In genomic region chr15:12550376-12550775, GRCm38 (mm10) we compare ENCODE assay signal across 8 mouse cellular contexts.
DNase-seq lines count a peak whose midpoint lies in the region; ATAC-seq and TF ChIP-seq lines count a peak whose summit lies in the region.

No protein-coding gene starts in this region.

- no peaks in the 10 kb centered on the region for H3K9me3 ChIP-seq in embryonic facial prominence, embryonic 11.5 days (replicated peaks; ENCODE audit: control insufficient read depth, low read length)
- no peaks in the 10 kb centered on the region for H3K9me3 ChIP-seq in intestine, embryonic 14.5 days (ENCODE audit: control insufficient read depth, low read length)
- no peaks in the 10 kb centered on the region for H3K9me3 ChIP-seq in lung, embryonic 15.5 days

- 26% methylated on average over 9 of the region's 9 CpGs for WGBS in embryonic facial prominence, embryonic 11.5 days
- 38% methylated on average over 9 of the region's 9 CpGs for WGBS in intestine, embryonic 14.5 days
- WGBS in lung, embryonic 15.5 days, result 22% methylated on average over 9 of the region's 9 CpGs

- 0 out of 2 replicates have a peak, but pooled peaks cover 2% of the 10 kb centered on the region for H3K4me1 ChIP-seq in embryonic facial prominence, embryonic 11.5 days (ENCODE audit: control insufficient read depth, insufficient read depth, low read length)
- H3K4me1 ChIP-seq in intestine, embryonic 14.5 days (replicated peaks; ENCODE audit: control insufficient read depth, insufficient read depth, low read length), result peaks cover 15% of the 10 kb centered on the region
- H3K4me1 ChIP-seq in lung, embryonic 15.5 days, result peaks cover 27% of the 10 kb centered on the region

- H3K27me3 ChIP-seq in embryonic facial prominence, embryonic 11.5 days (ENCODE audit: control insufficient read depth, insufficient read depth, low read length), result no peaks in the 10 kb centered on the region
- H3K27me3 ChIP-seq in intestine, embryonic 14.5 days (replicated peaks; ENCODE audit: control insufficient read depth, insufficient read depth, low read length), result no peaks in the 10 kb centered on the region
- no peaks in the 10 kb centered on the region for H3K27me3 ChIP-seq in lung, embryonic 15.5 days

- no peak overlapping the region for H3K9ac ChIP-seq in embryonic facial prominence, embryonic 11.5 days (replicated peaks; ENCODE audit: low read length)
- no peak overlapping the region for H3K9ac ChIP-seq in intestine, embryonic 14.5 days (ENCODE audit: low read length)
- H3K9ac ChIP-seq in lung, embryonic 15.5 days, result no peak overlapping the region

- H3K4me3 ChIP-seq in gastrocnemius, adult 2 months, result peak overlapping the region; percentile 77
- H3K4me3 ChIP-seq in embryonic facial prominence, embryonic 11.5 days (ENCODE audit: low read depth, low read length), result no peak overlapping the region
- no peak overlapping the region for H3K4me3 ChIP-seq in intestine, embryonic 14.5 days (ENCODE audit: low read depth, low read length)
- peak overlapping the region; percentile 53 for H3K4me3 ChIP-seq in lung, embryonic 15.5 days

- peak overlapping the region; percentile 96; the same call in 1 of the 2 replicates for H3K4me2 ChIP-seq in embryonic facial prominence, embryonic 11.5 days (ENCODE audit: low read depth, low read length)
- H3K4me2 ChIP-seq in intestine, embryonic 14.5 days (ENCODE audit: low read length), result peak overlapping the region; percentile 70
- H3K4me2 ChIP-seq in lung, embryonic 15.5 days, result peak overlapping the region; percentile 97

- peak; percentile 39 for DNase-seq in gastrocnemius, adult 2 months
- no peak for DNase-seq in gastrocnemius, postnatal 4 days (ENCODE audit: low spot score in 2 of 2)
- no peak for DNase-seq in embryonic facial prominence, embryonic 11.5 days (ENCODE audit: low spot score)
- no peak for DNase-seq in intestine, embryonic 14.5 days (ENCODE audit: low spot score)
- no peak for DNase-seq in thymus, adult 18-20 months
- DNase-seq in adrenal gland, adult 2 months, result no peak

- intact Hi-C loops in gastrocnemius, adult 2 months (cut with DNase I), result no loop called here

- H3K36me3 ChIP-seq in embryonic facial prominence, embryonic 11.5 days (replicated peaks; ENCODE audit: control insufficient read depth, insufficient read depth, low read depth, low read length), result no peaks in the 10 kb centered on the region
- no peaks in the 10 kb centered on the region for H3K36me3 ChIP-seq in intestine, embryonic 14.5 days (ENCODE audit: control insufficient read depth, insufficient read depth, low read length)
- no peaks in the 10 kb centered on the region for H3K36me3 ChIP-seq in lung, embryonic 15.5 days

- peak overlapping the region; percentile 94 for H3K27ac ChIP-seq in gastrocnemius, adult 2 months
- H3K27ac ChIP-seq in embryonic facial prominence, embryonic 11.5 days (replicated peaks; ENCODE audit: low read depth, low read length), result no peak overlapping the region
- H3K27ac ChIP-seq in intestine, embryonic 14.5 days (ENCODE audit: low read depth), result no peak overlapping the region
- H3K27ac ChIP-seq in lung, embryonic 15.5 days, result peak overlapping the region; percentile 78

- no peak for TF ChIP-seq CTCF in gastrocnemius, adult 2 months (IDR thresholded peaks at IDR 0.05)

- no peak for ATAC-seq in embryonic facial prominence, embryonic 11.5 days (replicated peaks; ENCODE audit: insufficient number of reproducible peaks, low FRiP score, low TSS enrichment, low read depth)
- no peak for ATAC-seq in intestine, embryonic 14.5 days (replicated peaks; ENCODE audit: low FRiP score, low TSS enrichment, low read depth)
- ATAC-seq in lung, embryonic 15.5 days (ENCODE audit: borderline replicate concordance, extremely low read depth, low FRiP score, low TSS enrichment), result peak; percentile 41; the same call in 1 of the 2 replicates
- no peak for ATAC-seq in erythroid progenitor cell, adult 5-6 weeks (replicated peaks; ENCODE audit: low FRiP score, poor library complexity, severe bottlenecking)

Comparison
In these comparisons a context has a peak if more than half of its experiments do, and no peak if none do; other contexts are left out.
1. H3K27ac ChIP-seq: peak in gastrocnemius, adult 2 months (single experiment) and lung, embryonic 15.5 days (single experiment); none in embryonic facial prominence, embryonic 11.5 days (single experiment) and intestine, embryonic 14.5 days (single experiment).
2. H3K4me3 ChIP-seq: peak in gastrocnemius, adult 2 months (single experiment) and lung, embryonic 15.5 days (single experiment); none in embryonic facial prominence, embryonic 11.5 days (single experiment) and intestine, embryonic 14.5 days (single experiment).
3. Peak in every context shown above with its lines, with median percentiles within 50 percentile points of each other: H3K4me2 ChIP-seq.